Mouse (Mus musculus) liver, embryonic 16.5 days (tissue): ENCODE measurements around the gene Ranbp17. TPM values are rescaled to one million over a fixed set of nuclear protein-coding genes. Genes with fewer than 3 reads are reported as not detected.

Experiments
- ATAC-seq: fragments of 200-750 bp; cut with Nextera tagmentation; 2 replicates; pipeline ENCODE4 v1.8.0; 2017; ENCODE audit warnings: low read depth, mild to moderate bottlenecking, moderate number of reproducible peaks, moderate library complexity
- H3K27ac ChIP-seq: fragments of 300-500 bp; sonication (generic); 2 replicates; pipeline ENCODE4 v1.5.1; 2014; ENCODE audit warnings: mild to moderate bottlenecking, low read length
- H3K27me3 ChIP-seq: fragments of 300-500 bp; sonication (generic); 2 replicates; pipeline ENCODE4 v1.6.1; 2014; ENCODE audit warnings: low read depth, low read length, mixed read lengths; ENCODE audit not compliant: control insufficient read depth, insufficient read depth
- H3K36me3 ChIP-seq: fragments of 300-500 bp; sonication (generic); 2 replicates; pipeline ENCODE4 v1.6.1; 2014; ENCODE audit warnings: mild to moderate bottlenecking; ENCODE audit not compliant: control insufficient read depth, insufficient read depth
- H3K4me1 ChIP-seq: fragments of 300-500 bp; sonication (generic); 2 replicates; pipeline ENCODE4 v1.6.1; 2014; ENCODE audit warnings: low read depth, low read length, mixed read lengths; ENCODE audit not compliant: control insufficient read depth
- H3K4me2 ChIP-seq: fragments of 300-500 bp; sonication (generic); 2 replicates; pipeline ENCODE4 v1.6.1; 2014; ENCODE audit warnings: low read depth, low read length, mixed read lengths
- H3K4me3 ChIP-seq: fragments of 300-500 bp; sonication (generic); 2 replicates; pipeline ENCODE4 v1.5.1; 2014; ENCODE audit warnings: low read depth, mild to moderate bottlenecking, low read length
- H3K9ac ChIP-seq: fragments of 300-500 bp; sonication (generic); 2 replicates; pipeline ENCODE4 v1.6.1; 2014; ENCODE audit warnings: low read depth, low read length
- H3K9me3 ChIP-seq: fragments of 300-500 bp; sonication (generic); replicated peaks from 2 replicates; pipeline ENCODE4 v1.6.1; 2016; ENCODE audit warnings: low read length; ENCODE audit not compliant: control insufficient read depth
- WGBS: fragments of 180-500 bp; shearing (Covaris S2); extraction: QIAGEN DNeasy Blood & Tissue Kit; methylation state at CpG from one replicate; pipeline ENCODE4 v1.1.7; 2014; ENCODE audit not compliant: insufficient replicate concordance; 5-methylcytosine and 5-hydroxymethylcytosine counted together
- polyA plus RNA-seq: library from polyadenylated mRNA; unstranded; fragments of >200 nt; fragmentation: Nextera tagmentation; extraction: Ambion mirVana; gene quantifications from 2 replicates; pipeline ENCODE4 v1.2.1, GENCODE M21; 2015

The Ranbp17 gene
- polyA plus RNA-seq, 1 experiment from 2014 or later: 3.2 TPM

GRCm38 (mm10) chr11:33388685-33389084 is 124.9 kb downstream of the Ranbp17 start:
- no peak for ATAC-seq
- no peak overlapping the region for H3K4me2 ChIP-seq
- H3K9me3 ChIP-seq: no peaks in the 10 kb centered on the region
- H3K9ac ChIP-seq: no peak overlapping the region
- no peak overlapping the region for H3K4me3 ChIP-seq
- no peak overlapping the region for H3K27ac ChIP-seq
- no peaks in the 10 kb centered on the region for H3K36me3 ChIP-seq
- H3K27me3 ChIP-seq: no peaks in the 10 kb centered on the region
- 68% methylated on average over 2 of the region's 2 CpGs for WGBS
- H3K4me1 ChIP-seq: no peaks in the 10 kb centered on the region

GRCm38 (mm10) chr11:33361867-33362266 is 151.7 kb downstream of the Ranbp17 start:
- 66% methylated on average over 5 of the region's 5 CpGs for WGBS
- Histone ChIP-seq H3K4me2 (no peak overlapping the region), H3K36me3 (no peaks in the 10 kb centered on the region), H3K27me3 (no peaks in the 10 kb centered on the region), H3K4me1 (no peaks in the 10 kb centered on the region), H3K27ac (no peak overlapping the region), H3K9ac (no peak overlapping the region), H3K9me3 (no peaks in the 10 kb centered on the region), H3K4me3 (no peak overlapping the region)
- ATAC-seq: no peak

- Histone ChIP-seq H3K36me3 (no peaks in the 10 kb centered on the region), H3K27me3 (no peaks in the 10 kb centered on the region), H3K4me3 (no peak overlapping the region), H3K9ac (no peak overlapping the region), H3K4me2 (no peak overlapping the region), H3K4me1 (no peaks in the 10 kb centered on the region), H3K9me3 (no peaks in the 10 kb centered on the region), H3K27ac (no peak overlapping the region)
- no peak for ATAC-seq
- WGBS: 40% methylated on average over 2 of the region's 2 CpGs
Measured at GRCm38 (mm10) chr11:33349269-33349668, 164.3 kb downstream of the Ranbp17 start.

GRCm38 (mm10) chr11:33342061-33342460 is 171.5 kb downstream of the Ranbp17 start:
- Histone ChIP-seq H3K9me3 (no peaks in the 10 kb centered on the region), H3K27me3 (no peaks in the 10 kb centered on the region), H3K4me1 (no peaks in the 10 kb centered on the region), H3K4me3 (no peak overlapping the region), H3K27ac (no peak overlapping the region), H3K9ac (no peak overlapping the region), H3K36me3 (no peaks in the 10 kb centered on the region), H3K4me2 (no peak overlapping the region)
- no peak for ATAC-seq
- 58% methylated on average over 2 of the region's 2 CpGs for WGBS

- Histone ChIP-seq H3K27ac (no peak overlapping the region), H3K9ac (no peak overlapping the region), H3K4me3 (no peak overlapping the region), H3K27me3 (no peaks in the 10 kb centered on the region), H3K4me1 (no peaks in the 10 kb centered on the region), H3K4me2 (no peak overlapping the region), H3K9me3 (no peaks in the 10 kb centered on the region), H3K36me3 (no peaks in the 10 kb centered on the region)
- 42% methylated on average over 7 of the region's 7 CpGs for WGBS
- no peak for ATAC-seq
Measured at GRCm38 (mm10) chr11:33336552-33337121, 176.9 kb downstream of the Ranbp17 start.

- Histone ChIP-seq H3K4me2 (no peak overlapping the region), H3K9ac (no peak overlapping the region), H3K27me3 (no peaks in the 10 kb centered on the region), H3K9me3 (no peaks in the 10 kb centered on the region), H3K4me1 (no peaks in the 10 kb centered on the region), H3K4me3 (no peak overlapping the region), H3K27ac (no peak overlapping the region), H3K36me3 (no peaks in the 10 kb centered on the region)
- WGBS: 61% methylated on average over 3 of the region's 3 CpGs
- ATAC-seq: no peak
Measured at GRCm38 (mm10) chr11:33335616-33336015, 177.9 kb downstream of the Ranbp17 start.

GRCm38 (mm10) chr11:33332137-33332536 is 181.4 kb downstream of the Ranbp17 start:
- no peaks in the 10 kb centered on the region for H3K36me3 ChIP-seq
- ATAC-seq: no peak
- no peaks in the 10 kb centered on the region for H3K27me3 ChIP-seq
- WGBS: 55% methylated on average over 5 of the region's 5 CpGs
- H3K4me2 ChIP-seq: no peak overlapping the region
- H3K9ac ChIP-seq: no peak overlapping the region
- H3K9me3 ChIP-seq: no peaks in the 10 kb centered on the region
- H3K27ac ChIP-seq: no peak overlapping the region
- H3K4me1 ChIP-seq: no peaks in the 10 kb centered on the region
- no peak overlapping the region for H3K4me3 ChIP-seq

GRCm38 (mm10) chr11:33319006-33319611 is 194.4 kb downstream of the Ranbp17 start:
- 69% methylated on average over 7 of the region's 7 CpGs for WGBS
- Histone ChIP-seq H3K27me3 (no peaks in the 10 kb centered on the region), H3K4me1 (no peaks in the 10 kb centered on the region), H3K4me2 (no peak overlapping the region), H3K9ac (no peak overlapping the region), H3K4me3 (no peak overlapping the region), H3K27ac (no peak overlapping the region), H3K36me3 (no peaks in the 10 kb centered on the region), H3K9me3 (no peaks in the 10 kb centered on the region)
- ATAC-seq: no peak

- H3K4me3 ChIP-seq: no peak overlapping the region
- ATAC-seq: no peak
- no peaks in the 10 kb centered on the region for H3K4me1 ChIP-seq
- H3K4me2 ChIP-seq: no peak overlapping the region
- no peaks in the 10 kb centered on the region for H3K9me3 ChIP-seq
- H3K27me3 ChIP-seq: no peaks in the 10 kb centered on the region
- 65% methylated on average over 4 of the region's 4 CpGs for whole genome bisulfite sequencing
- no peaks in the 10 kb centered on the region for H3K36me3 ChIP-seq
- no peak overlapping the region for H3K27ac ChIP-seq
- H3K9ac ChIP-seq: no peak overlapping the region
Measured at GRCm38 (mm10) chr11:33309566-33309965, 204.0 kb downstream of the Ranbp17 start.
